Mouse (Mus musculus) midbrain, embryonic 15.5 days (tissue): ENCODE data around the gene Gucy2g. TPM values are rescaled to one million over a fixed set of nuclear protein-coding genes. Genes with fewer than 3 reads are reported as not detected.
A peak's percentile ranks its signal among the peaks of the same experiment; 100 is the strongest.
"Not testable (repeated sequence)": the region's sequence is repeated elsewhere in the genome, so short reads cannot be mapped to it uniquely, and the experiment has no call there.

Experiments used
- ATAC-seq: fragments of 200-750 bp; cut with Nextera tagmentation; replicated peaks from 2 replicates; pipeline ENCODE4 v1.8.0; 2017; ENCODE audit warnings: moderate TSS enrichment
- H3K27ac ChIP-seq: fragments of 300-500 bp; sonication (generic); 2 replicates; pipeline ENCODE4 v1.5.1; 2015; ENCODE audit warnings: mild to moderate bottlenecking, inconsistent platforms
- H3K27me3 ChIP-seq: fragments of 300-500 bp; sonication (generic); replicated peaks from 2 replicates; pipeline ENCODE4 v1.6.1; 2015; ENCODE audit warnings: inconsistent platforms
- H3K36me3 ChIP-seq: fragments of 300-500 bp; sonication (generic); replicated peaks from 2 replicates; pipeline ENCODE4 v1.6.1; 2015; ENCODE audit warnings: inconsistent platforms
- H3K4me1 ChIP-seq: fragments of 300-500 bp; sonication (generic); 2 replicates; pipeline ENCODE4 v1.6.1; 2015; ENCODE audit warnings: inconsistent platforms
- H3K4me2 ChIP-seq: fragments of 300-500 bp; sonication (generic); 2 replicates; pipeline ENCODE4 v1.6.1; 2015; ENCODE audit warnings: inconsistent platforms, mild to moderate bottlenecking, moderate library complexity
- H3K4me3 ChIP-seq: fragments of 300-500 bp; sonication (generic); 2 replicates; pipeline ENCODE4 v1.5.1; 2015; ENCODE audit warnings: mild to moderate bottlenecking, inconsistent platforms
- H3K9ac ChIP-seq: fragments of 300-500 bp; sonication (generic); 2 replicates; pipeline ENCODE4 v1.6.1; 2015; ENCODE audit warnings: mild to moderate bottlenecking, inconsistent platforms
- H3K9me3 ChIP-seq: fragments of 300-500 bp; sonication (generic); 2 replicates; pipeline ENCODE4 v1.6.1; 2016; ENCODE audit warnings: inconsistent platforms
- WGBS: fragments of 180-500 bp; shearing (Covaris S2); methylation state at CpG from one replicate; pipeline ENCODE4 v1.1.7; 2015; ENCODE audit warnings: mixed read lengths; 5-methylcytosine and 5-hydroxymethylcytosine counted together
- polyA plus RNA-seq: library from polyadenylated mRNA; unstranded; fragments of >200 nt; fragmentation: Nextera tagmentation; extraction: Ambion mirVana; gene quantifications from 2 replicates; pipeline ENCODE4 v1.2.1, GENCODE M21; 2015

Gucy2g gene
- polyA plus RNA-seq, 1 experiment from 2014 or later: not detected

GRCm38 (mm10) chr19:55193717-55194394, 47.2 kb downstream of the Gucy2g start:
- H3K4me2 ChIP-seq: no peak overlapping the region
- no peaks in the 10 kb centered on the region for H3K36me3 ChIP-seq
- WGBS: 66% methylated on average over 11 of the region's 11 CpGs
- H3K9ac ChIP-seq: no peak overlapping the region
- H3K27ac ChIP-seq: no peak overlapping the region
- H3K4me3 ChIP-seq: no peak overlapping the region
- ATAC-seq: no peak
- H3K9me3 ChIP-seq: no peaks in the 10 kb centered on the region
- H3K27me3 ChIP-seq: no peaks in the 10 kb centered on the region
- H3K4me1 ChIP-seq: no peaks in the 10 kb centered on the region

DNA sequence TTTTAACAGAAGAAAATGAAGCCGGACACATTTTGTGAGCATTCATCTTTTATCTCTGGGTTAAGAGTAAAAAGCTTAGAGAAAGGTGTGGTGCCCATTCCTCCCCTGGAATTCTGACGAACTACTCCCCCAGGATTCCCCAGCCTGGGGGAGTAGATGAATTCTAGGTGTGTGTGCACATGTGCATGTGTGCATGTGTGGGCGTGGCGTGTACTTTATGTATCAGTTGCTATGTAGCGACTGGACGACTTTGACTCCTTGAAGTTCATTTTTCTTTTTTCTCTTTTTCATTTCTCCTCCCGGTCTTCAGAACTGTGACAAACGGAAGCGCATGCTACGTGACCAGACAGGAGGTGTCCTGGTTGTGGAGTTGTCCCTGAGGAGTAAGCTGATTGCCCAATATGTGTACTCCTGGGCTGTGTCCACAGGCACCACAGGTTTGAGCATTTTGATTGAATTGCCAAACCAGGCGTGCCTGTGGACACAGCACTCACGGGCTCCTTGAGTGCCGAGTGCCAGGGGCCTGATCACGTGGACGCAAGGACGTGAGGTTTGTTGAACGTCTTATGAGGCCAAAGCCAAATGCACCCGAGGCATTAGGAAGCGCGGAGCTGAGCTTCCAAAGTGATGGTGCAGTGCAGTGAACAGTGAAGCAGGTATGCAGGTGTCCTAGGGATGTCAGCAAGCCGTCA, 48.6 kb downstream of the Gucy2g start:
- H3K9ac ChIP-seq: no peak overlapping the region
- no peaks in the 10 kb centered on the region for H3K36me3 ChIP-seq
- H3K4me3 ChIP-seq: no peak overlapping the region
- 88% methylated on average over 21 of the region's 21 CpGs for WGBS
- H3K9me3 ChIP-seq: no peaks in the 10 kb centered on the region
- H3K4me1 ChIP-seq: no peaks in the 10 kb centered on the region
- no peaks in the 10 kb centered on the region for H3K27me3 ChIP-seq
- no peak overlapping the region for H3K4me2 ChIP-seq
- no peak overlapping the region for H3K27ac ChIP-seq
- no peak for ATAC-seq

GRCm38 (mm10) chr19:55191596-55191995, 49.4 kb downstream of the Gucy2g start:
- no peak overlapping the region for H3K4me2 ChIP-seq
- 47% methylated on average over 2 of the region's 2 CpGs for WGBS
- no peaks in the 10 kb centered on the region for H3K4me1 ChIP-seq
- no peaks in the 10 kb centered on the region for H3K9me3 ChIP-seq
- H3K36me3 ChIP-seq: no peaks in the 10 kb centered on the region
- H3K9ac ChIP-seq: no peak overlapping the region
- H3K27me3 ChIP-seq: no peaks in the 10 kb centered on the region
- H3K27ac ChIP-seq: no peak overlapping the region
- ATAC-seq: no peak
- no peak overlapping the region for H3K4me3 ChIP-seq

- Histone ChIP-seq H3K9ac (no peak overlapping the region), H3K36me3 (no peaks in the 10 kb centered on the region), H3K4me1 (no peaks in the 10 kb centered on the region), H3K27ac (no peak overlapping the region), H3K27me3 (no peaks in the 10 kb centered on the region), H3K4me2 (no peak overlapping the region), H3K4me3 (no peak overlapping the region), H3K9me3 (no peaks in the 10 kb centered on the region)
- WGBS: 86% methylated on average over 5 of the region's 5 CpGs
- ATAC-seq: no peak
Observed at GRCm38 (mm10) chr19:55190065-55190464, 51.0 kb downstream of the Gucy2g start.

- Histone ChIP-seq H3K4me1 (no peaks in the 10 kb centered on the region), H3K4me3 (no peak overlapping the region), H3K27me3 (no peaks in the 10 kb centered on the region), H3K4me2 (no peak overlapping the region), H3K9me3 (no peaks in the 10 kb centered on the region), H3K9ac (no peak overlapping the region), H3K36me3 (no peaks in the 10 kb centered on the region), H3K27ac (no peak overlapping the region)
- WGBS: 20% methylated on average over 3 of the region's 3 CpGs
- ATAC-seq: peak; percentile 74
Observed at GRCm38 (mm10) chr19:55185651-55186050, 55.4 kb downstream of the Gucy2g start.

DNA sequence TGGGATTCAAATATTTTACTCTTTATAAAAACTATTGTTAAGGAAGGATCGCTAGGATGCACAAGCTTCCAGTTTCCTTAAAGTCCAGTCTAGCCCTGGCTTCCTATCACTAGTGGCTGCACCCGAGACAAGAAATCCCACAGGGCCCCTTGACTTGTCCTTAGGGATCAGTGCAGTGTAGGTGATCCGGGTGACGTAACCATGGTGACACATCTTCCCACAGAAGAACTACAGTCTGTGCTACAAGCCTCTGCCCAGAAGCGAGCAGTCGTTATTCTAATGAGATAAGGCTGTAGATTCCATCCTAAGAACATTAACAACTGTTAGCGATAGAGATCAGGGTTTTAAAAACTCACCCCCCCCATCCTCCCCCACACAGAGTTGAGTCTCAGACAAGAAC, 56.0 kb downstream of the Gucy2g start:
- H3K9me3 ChIP-seq: no peaks in the 10 kb centered on the region
- no peak overlapping the region for H3K9ac ChIP-seq
- no peak for ATAC-seq
- H3K27me3 ChIP-seq: no peaks in the 10 kb centered on the region
- 27% methylated on average over 7 of the region's 7 CpGs for WGBS
- H3K4me3 ChIP-seq: no peak overlapping the region
- H3K36me3 ChIP-seq: no peaks in the 10 kb centered on the region
- no peak overlapping the region for H3K4me2 ChIP-seq
- H3K4me1 ChIP-seq: no peaks in the 10 kb centered on the region
- H3K27ac ChIP-seq: no peak overlapping the region

DNA sequence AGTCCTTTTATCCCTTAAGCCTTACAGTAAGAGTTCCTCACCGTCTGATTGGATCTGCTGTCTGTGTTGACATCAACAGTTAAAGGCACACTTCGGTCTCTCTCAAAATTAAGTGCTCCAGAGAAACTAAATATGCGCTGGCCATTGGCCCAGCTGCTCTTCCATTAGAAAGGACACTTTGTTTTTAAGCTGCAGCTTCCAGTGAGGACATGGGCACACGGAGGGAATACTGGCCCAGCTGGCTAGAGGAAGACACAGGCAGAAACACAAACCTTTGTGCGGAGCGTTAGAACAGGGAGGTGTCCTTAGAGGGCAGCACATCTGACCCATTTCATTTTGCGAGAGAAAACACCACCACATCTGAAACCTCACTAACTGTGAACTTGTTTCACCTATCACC, 56.6 kb downstream of the Gucy2g start:
- Histone ChIP-seq H3K9ac (no peak overlapping the region), H3K4me3 (no peak overlapping the region), H3K4me2 (no peak overlapping the region), H3K27me3 (no peaks in the 10 kb centered on the region), H3K4me1 (no peaks in the 10 kb centered on the region), H3K9me3 (no peaks in the 10 kb centered on the region), H3K27ac (no peak overlapping the region), H3K36me3 (no peaks in the 10 kb centered on the region)
- 65% methylated on average over 7 of the region's 7 CpGs for WGBS
- ATAC-seq: no peak

DNA sequence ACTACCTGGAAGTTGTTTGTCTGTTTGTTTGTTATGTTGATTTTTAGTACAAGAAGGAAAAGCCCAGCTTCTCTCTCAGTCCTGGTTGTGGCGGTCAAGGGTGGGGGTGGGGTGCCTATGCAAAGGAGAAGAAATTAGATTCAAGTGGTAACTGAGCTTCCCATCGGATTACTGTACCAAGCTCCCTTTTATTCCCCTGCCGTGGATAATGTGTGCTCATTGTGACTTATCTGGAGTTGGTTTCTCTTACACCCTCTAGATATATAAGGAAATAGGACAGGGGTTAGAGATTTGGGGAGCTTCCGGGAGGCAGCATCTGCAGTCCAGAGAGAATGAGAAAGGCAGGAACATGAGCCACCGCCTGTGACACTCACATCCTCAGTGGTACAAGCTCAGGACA, 60.6 kb downstream of the Gucy2g start, which contains the start of gene Tectb:
Gene Tectb, plus strand, starts transcription at position 301 of the 400 bp plus-strand sequence.
- H3K27ac ChIP-seq: no peak within 1 kb of the TSS
- no peak for ATAC-seq
- 66% methylated on average over 5 of the region's 5 CpGs for WGBS
- H3K9ac ChIP-seq: no peak within 1 kb of the TSS
- H3K27me3 ChIP-seq: no peaks in the 10 kb centered on the region
- H3K36me3 ChIP-seq: no peaks in the 10 kb centered on the region
- no peak within 1 kb of the TSS for H3K4me2 ChIP-seq
- H3K4me1 ChIP-seq: no peaks in the 10 kb centered on the region
- no peaks in the 10 kb centered on the region; the same call in 1 of the 2 replicates for H3K9me3 ChIP-seq
- no peak within 1 kb of the TSS for H3K4me3 ChIP-seq

DNA sequence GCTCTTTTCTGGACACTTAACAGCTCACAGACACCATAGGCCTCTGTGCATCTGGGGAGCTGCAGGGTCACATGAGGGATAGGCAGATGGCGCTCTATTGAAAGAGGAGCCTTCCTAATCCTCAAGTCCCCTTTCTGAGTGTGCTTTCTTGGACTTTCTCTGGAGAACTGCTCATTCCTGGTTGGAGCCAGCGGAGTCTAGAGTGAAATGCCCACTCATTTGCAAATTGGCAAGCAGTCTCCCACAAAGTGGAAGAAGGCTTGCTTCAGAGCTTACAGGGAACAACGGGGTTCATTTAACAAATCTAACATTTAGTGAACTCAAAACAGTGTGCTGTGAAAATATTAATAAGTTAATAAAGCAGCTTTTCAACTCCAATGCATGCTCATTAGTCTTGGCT, 63.9 kb downstream of the Gucy2g start:
- Histone ChIP-seq H3K36me3 (no peaks in the 10 kb centered on the region), H3K9ac (no peak overlapping the region), H3K27me3 (no peaks in the 10 kb centered on the region), H3K27ac (no peak overlapping the region), H3K9me3 (no peaks in the 10 kb centered on the region; the same call in 1 of the 2 replicates), H3K4me3 (no peak overlapping the region), H3K4me2 (no peak overlapping the region), H3K4me1 (no peaks in the 10 kb centered on the region)
- ATAC-seq: no peak
- WGBS: 86% methylated on average over 3 of the region's 3 CpGs

DNA sequence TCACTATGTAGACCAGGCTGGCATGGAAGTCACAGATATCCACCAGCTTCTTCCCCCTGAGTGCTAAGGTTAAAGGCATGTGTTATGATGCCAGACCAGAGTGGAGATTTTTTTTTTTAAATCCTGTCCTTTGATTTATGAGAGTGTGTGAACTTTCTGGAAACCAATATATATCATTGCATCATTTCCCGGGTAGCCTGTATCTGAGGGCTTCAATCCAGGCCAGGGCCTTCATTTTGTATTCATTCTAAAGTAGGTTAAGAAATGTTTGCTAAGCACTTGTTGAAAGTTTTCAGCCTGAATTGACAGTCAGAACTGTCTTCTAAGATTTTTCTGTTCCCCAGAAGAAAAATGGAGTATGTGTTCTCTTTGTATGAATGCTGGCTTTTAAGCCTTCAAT, 69.5 kb downstream of the Gucy2g start:
- Histone ChIP-seq H3K4me1 (no peaks in the 10 kb centered on the region), H3K9ac (no peak overlapping the region), H3K36me3 (no peaks in the 10 kb centered on the region), H3K27ac (no peak overlapping the region), H3K4me2 (no peak overlapping the region), H3K27me3 (no peaks in the 10 kb centered on the region), H3K4me3 (no peak overlapping the region), H3K9me3 (peaks cover 3% of the 10 kb centered on the region; the same call in 1 of the 2 replicates)
- ATAC-seq: no peak
- WGBS: 80% methylated on average over 1 of the region's 1 CpGs

DNA sequence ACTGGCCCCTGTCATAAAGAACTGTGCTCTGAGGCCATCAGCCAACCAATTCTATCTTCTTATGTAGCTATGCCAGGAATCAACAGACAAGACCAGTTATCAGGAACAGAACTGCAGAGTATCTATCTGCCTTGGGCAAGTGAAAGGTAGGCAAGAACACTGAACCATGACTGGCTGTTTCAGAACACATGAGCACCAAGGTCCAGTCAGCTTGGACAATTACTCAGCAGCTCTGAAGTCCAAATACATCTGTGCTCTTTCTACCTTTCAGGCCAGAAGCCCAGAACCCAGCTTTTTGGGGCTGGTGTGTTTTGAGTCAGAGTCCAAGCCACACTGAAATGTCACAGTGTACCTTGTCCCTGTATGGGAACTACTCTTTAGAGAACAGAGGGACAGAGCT, 70.6 kb downstream of the Gucy2g start:
- H3K4me3 ChIP-seq: no peak overlapping the region
- H3K27me3 ChIP-seq: no peaks in the 10 kb centered on the region
- no peak overlapping the region for H3K27ac ChIP-seq
- no peaks in the 10 kb centered on the region for H3K4me1 ChIP-seq
- no peaks in the 10 kb centered on the region for H3K36me3 ChIP-seq
- H3K9me3 ChIP-seq: 0 out of 2 replicates have a peak, but pooled peaks cover 3% of the 10 kb centered on the region
- no peak overlapping the region for H3K9ac ChIP-seq
- ATAC-seq: no peak
- H3K4me2 ChIP-seq: no peak overlapping the region

DNA sequence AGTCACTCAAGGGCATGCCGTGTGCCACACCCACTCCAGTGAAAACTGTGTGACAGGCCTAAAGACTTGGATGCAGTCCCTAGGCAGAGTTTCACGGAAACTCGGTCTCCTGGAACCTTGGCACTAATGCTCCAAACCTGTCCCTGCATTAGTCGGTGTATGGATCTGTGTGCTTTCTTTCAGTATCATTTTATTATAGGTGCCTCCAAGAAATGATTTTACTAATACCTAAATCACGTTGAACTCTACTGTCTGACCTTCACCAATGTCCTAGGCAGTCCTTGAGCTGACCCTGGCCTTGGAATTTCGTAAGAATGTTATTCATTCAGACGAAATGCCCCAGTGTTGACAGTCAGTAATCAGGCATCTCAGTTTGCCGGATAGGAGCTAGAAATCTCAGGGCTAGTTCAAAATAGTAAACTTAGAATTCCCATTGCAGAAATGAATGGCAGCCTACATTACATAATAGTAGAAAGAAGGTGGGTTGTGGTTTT, 71.8 kb downstream of the Gucy2g start:
- H3K9me3 ChIP-seq, H3K36me3 ChIP-seq, H3K27ac ChIP-seq, H3K4me1 ChIP-seq, H3K9ac ChIP-seq, H3K27me3 ChIP-seq, ATAC-seq, H3K4me3 ChIP-seq, H3K4me2 ChIP-seq: not testable (repeated sequence)
- WGBS: 92% methylated on average over 8 of the region's 8 CpGs

GRCm38 (mm10) chr19:55168360-55168759, 72.7 kb downstream of the Gucy2g start:
- no peaks in the 10 kb centered on the region for H3K27me3 ChIP-seq
- no peaks in the 10 kb centered on the region for H3K36me3 ChIP-seq
- H3K4me1 ChIP-seq: no peaks in the 10 kb centered on the region
- no peak overlapping the region for H3K9ac ChIP-seq
- ATAC-seq: no peak
- H3K9me3 ChIP-seq: 0 out of 2 replicates have a peak, but pooled peaks cover 3% of the 10 kb centered on the region
- H3K4me3 ChIP-seq: no peak overlapping the region
- no peak overlapping the region for H3K4me2 ChIP-seq
- 78% methylated on average over 6 of the region's 6 CpGs for WGBS
- no peak overlapping the region for H3K27ac ChIP-seq
